Mouse (Mus musculus): Measurements from ENCODE around the gene Iqck. TPM values are rescaled to one million over a fixed set of nuclear protein-coding genes. Genes with fewer than 3 reads are reported as not detected.

The Iqck gene
- total RNA-seq, 4 experiments from 2014 or later = 2.8 to 5.7 (median 4.5) TPM

DNA sequence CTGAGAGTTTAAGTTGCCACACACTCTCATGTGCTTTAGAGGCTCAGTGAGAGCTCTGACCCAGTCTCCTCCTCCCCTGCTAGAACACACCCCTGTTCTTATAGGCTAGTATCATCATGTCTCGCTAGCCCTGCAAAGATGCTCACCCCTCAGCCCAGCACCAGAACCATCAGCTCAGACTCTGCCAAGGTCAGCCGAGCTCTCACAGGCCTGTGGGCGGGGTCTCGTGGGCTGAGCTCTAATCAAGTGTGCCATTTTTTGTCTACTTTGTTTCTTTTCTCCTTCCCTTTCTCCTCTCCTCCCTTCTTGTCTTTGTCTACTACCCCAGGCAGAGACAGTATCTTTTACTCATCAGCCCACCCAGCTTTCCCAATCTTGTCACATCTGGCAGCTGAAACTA, 130.2 kb downstream of the Iqck start:
- DNase-seq (ENCODE audit: low spot score in 2 of 2) = no peak

DNA sequence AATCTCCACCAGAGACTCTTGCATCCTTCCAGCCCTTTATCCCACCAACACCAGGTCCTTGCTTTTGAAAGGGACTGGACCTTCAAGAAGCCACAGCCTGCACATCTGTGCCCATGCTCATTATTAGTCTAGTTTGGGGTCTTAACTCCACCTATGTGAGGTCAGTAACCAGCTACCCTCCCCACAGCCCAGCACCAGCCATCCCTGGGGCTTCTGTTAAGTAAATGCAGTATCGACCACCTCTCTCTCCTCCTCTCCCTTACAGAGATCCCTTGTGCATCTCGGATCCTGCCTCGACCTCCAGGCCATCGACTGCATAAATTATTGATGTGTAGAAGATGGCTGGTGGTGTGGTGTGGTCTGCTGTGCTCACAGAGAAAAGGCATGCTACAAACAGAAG, 130.8 kb downstream of the Iqck start:
- DNase-seq (ENCODE audit: low spot score in 2 of 2) = no peak

DNA sequence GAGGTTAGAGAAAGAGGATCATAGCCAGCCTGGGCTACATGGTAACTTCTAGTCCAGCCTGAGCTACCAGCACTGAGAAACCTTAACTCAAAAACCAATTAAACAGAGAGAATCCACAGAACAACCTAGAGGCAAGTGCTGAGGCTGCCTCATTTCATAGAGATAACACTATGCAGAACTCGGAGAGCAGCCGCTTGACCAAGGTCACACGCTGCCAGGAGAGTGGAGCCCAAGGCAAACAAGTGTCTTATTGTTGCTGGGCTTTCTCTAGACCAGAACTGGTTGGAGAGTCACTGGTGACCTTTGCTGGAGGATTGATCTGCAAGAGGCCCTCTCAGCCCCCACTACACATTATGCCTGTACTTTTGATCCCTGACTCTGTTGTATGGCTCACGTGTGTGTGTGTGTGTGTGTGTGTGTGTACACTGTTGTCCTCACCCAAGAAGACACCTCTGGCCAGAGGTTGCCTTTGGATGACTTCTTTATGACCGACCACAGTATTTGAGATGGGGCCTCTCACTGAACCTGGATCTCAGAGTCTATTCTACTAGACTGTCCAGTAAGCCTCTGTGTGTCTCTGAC, 133.8 kb downstream of the Iqck start:
- DNase-seq (ENCODE audit: low spot score in 2 of 2) = no peak

DNA sequence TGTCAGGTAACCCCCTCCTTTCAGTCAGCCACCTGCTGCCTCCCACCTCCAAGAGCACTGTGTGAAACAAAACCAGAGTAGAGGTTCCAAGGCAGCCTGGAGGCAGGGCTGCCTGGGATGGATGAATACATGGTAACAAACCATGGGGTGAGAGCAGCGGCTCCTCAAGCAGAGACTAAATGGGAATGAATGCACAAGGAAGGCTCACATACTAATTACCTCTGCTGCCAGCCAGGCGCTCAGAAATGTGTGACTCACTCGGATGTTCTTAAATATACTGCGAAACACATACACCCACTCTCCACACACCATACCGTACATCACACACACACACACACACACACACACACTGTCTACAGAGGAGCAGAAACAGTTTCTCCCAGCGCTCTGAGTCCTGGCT, 134.7 kb downstream of the Iqck start:
- peak; percentile 66 to 69 for DNase-seq (ENCODE audit: low spot score in 2 of 2)

DNA sequence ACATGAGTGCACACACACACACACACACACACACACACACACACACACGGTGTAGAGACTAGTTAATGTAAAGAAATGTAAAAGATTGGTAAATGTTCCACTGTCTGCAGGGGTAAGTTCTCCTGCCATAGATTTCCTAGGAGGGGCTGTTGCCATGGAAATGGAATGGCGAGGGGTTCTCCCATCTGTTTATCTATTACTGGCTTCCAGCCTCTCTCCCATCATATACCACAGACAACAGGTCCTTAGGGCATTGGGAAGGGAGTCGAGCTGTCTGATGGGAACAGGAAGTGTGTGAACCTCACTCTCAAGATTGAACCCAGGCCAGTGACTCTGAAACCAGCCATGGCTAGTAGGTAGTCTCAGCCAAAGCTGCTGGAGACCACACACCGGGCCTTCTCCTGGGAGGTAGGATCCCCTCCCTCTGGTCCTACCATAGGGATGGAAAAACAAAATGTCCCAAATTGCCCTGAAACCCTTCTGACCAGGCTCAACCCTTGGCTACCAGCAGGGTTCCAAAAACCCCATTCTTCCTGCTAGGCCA, 135.9 kb downstream of the Iqck start:
- DNase-seq (ENCODE audit: low spot score in 2 of 2) = no peak

DNA sequence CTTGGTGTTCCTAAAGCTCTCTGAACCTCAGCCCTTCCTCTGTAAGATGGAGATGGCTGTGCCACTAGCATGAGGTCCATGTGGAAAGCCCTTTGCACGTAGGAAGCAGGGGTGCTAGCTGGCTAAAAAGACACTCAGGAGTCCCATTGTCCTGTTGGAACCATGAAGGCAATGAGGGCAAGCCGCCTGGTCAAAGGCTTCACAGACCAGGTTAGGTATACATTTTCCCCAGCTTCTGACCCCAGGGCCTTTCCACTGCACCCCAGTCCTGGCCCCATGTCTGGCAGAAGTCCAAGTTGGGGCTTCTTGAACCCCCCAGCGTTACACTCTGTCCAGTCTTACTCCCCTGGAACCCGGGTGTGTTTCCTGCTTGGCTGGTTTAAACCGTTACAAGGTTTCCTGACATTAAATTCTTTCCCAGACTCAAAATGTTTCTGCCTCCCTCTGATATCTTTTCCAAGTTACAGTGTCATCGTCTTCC, 136.6 kb downstream of the Iqck start:
- DNase-seq (ENCODE audit: low spot score in 2 of 2) = no peak

DNA sequence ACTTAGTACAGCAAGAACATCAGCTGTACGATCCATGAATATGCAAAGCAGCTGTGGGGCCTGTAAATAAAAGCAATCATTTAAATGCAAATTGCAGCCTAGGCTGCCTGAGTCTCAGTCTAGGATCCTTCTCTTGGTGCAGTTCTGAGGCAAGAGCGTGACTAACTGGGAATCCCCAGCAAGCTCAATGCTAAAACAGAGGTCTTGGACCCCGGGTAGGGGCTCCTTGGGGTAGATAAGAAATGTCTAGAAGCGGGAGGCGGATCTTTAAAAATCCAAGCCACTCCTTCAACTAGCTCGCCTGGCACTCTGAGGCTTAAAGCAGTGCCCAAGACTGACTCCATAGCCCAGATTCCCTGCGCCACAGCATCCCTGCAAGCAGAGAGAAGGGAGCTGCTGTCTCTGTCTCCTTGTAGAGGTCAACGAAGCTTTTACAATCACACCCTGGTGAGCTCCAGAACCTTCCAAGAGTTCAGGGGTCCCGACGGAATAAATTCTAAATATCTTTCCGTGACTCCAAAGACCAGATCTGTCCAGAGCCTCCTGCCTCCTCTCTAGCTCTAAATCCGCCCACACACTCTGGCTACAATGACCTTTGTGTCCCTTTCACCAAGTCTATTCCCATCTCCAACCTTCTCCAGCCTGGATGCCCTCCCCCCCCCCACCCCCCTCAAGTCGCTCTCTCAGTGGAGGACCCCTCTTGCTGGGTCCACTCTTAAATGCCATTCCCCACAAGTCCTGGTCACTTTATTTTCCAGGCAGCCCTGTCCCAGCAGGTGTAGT, 137.3 kb downstream of the Iqck start:
- DNase-seq (ENCODE audit: low spot score in 2 of 2) = no peak

DNA sequence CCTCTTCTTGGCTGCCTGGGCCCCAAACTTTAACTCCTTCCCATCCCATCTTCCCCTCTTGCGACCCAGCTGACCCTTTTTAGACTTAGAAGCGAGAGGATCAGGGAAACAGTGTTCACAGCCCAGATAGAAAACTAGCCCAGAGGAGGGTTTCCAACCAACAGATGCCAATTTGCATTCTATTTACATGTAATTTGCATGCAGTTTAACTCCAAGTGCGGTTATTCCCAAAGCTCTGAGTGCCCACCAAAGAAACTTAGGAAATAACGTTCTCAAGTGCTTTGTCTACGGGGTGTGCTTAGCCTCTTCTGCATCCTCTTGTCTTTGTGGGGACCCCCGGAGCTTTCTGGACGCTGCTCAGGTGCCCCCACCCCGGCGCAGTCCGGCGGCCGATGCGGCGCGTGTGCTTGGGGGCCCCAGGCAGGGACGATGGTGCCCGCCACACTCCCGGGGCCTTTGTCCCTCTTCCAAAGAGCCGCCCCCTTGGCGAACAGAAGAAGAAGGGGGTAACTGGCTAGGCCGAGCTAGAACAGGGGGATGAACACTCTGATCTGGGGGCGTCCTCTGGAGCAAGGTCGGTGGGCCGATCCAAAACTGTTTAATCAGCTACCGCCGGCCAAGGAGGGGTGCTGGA, 138.2 kb downstream of the Iqck start:
- no peak for DNase-seq (ENCODE audit: low spot score in 2 of 2)

DNA sequence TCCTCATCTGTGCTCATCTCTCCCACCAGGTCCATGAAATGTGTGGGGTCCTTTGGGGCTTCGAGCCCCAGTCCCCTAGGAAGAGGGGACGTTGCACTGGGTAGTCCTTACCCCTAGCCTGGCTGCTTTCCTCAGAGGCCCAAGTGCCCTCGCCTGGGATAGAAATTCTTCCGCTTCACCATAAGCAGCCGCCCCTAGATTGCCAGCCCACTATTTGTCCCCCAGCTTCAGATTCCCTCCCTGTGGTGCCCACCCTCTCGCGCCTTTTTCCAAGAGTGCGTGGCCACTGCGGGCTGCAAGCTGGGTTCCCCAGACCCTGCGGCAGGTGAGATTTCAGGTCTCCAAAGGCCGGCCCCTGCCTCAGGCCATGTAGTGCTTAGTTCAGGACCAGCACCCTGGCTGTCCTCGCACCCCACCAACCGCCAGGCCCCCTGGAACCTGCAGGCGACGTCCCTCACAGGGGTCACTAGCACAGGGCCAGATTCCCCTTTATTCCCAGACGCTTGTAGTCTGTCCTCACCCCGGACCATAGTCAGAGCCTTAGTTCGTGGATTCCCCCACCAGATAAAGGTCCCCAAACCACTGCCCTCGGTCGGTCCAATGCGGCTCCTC, 138.8 kb downstream of the Iqck start:
- DNase-seq (ENCODE audit: low spot score in 2 of 2) = no peak

DNA sequence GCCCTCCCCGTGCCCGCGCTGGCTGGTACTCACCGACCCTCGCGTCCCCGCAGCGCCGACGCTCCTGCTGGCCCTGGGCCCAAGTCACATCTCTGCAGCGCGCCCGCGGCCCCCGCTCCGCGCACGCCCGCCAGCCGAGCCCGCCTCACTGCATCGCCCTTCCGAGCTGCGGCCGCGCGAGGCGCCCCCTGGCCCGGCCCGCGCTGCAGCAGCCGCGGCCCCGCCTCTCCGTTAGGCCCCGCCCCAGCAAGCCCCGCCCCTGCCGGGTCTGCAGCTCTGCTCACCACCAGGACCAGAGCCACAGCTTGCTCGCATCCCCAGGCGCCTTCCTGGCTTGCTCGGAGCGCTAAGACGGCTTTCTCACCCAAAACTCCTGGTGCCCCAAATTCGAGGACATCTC, 139.5 kb downstream of the Iqck start, which contains the start of gene Gprc5b:
TSS of gene Gprc5b (minus strand) at position 205 of the 400 bp plus-strand sequence.
- DNase-seq (ENCODE audit: low spot score in 2 of 2) = peak in 1 of 2 experiments; percentile 71

DNA sequence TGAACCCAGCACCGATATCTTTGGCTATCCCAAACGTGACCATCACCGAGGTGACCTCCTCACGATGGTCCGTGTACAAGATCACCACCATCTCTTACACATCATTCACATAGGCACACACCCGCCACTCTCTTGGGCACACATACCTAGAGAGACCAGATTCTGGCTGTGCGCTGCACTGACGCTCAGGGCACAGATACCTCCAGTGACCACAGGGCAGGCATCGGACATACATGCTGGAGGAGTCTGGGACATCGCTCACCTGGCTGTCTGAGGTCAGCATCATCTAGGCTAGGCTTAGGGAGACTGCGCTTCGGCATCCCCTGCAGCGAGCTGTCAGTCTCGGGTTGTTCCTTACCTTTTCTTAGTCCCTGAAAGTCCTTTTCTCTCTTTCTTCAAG, 140.1 kb downstream of the Iqck start:
- DNase-seq (ENCODE audit: low spot score in 2 of 2) = no peak

DNA sequence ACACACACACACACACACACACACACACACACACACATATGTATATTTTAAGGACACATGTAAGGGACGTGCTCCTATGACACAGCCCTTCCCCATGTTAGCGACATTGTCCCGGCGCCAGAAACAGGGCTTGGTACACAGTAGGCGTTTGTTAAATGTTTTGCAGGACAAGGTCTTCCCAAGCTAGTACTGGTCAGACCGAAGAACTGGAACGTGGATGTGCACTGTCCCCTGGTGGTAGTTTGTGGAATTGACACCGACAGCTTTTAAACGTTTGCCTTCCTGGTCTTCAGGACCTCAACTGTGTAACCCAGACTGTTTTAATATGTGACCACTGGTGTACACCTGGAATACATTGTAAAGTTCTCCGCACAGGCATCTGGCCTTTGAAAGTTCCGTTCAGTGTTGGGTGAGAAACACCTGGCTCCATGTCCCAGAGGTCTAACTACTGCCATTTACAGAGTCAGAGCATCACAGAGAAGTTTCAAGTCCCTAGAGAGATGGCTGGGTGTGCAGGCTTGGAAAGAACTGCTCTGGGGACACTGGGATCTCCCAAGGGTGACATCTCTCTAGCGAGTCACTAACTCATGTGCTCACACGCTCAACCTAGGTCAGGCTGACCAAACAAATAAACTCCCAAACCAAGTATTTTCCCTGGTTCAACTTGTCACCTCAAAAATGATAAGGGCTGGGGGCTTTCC, 140.7 kb downstream of the Iqck start:
- peak; percentile 85 to 94 for DNase-seq (ENCODE audit: low spot score in 2 of 2)

DNA sequence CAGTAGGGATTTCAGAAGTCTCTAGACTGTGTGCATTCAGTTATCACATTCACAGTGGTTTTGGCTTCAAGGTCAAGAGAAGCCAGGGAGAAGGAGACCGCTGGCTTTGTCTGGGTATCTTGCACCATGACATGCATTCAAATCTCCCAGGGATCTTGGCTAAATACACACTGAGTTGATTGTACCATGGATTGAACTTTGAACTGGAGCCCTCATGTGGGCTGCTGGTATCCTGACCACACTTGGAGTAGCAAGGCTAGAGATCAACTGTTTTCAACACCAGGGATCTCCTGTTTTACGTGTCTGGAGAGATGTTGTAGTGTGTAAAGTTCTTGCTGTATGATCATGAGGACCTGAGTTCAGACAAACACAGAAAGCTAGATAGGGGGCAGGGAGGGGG, 144.3 kb downstream of the Iqck start:
- DNase-seq (ENCODE audit: low spot score in 2 of 2) = no peak

DNA sequence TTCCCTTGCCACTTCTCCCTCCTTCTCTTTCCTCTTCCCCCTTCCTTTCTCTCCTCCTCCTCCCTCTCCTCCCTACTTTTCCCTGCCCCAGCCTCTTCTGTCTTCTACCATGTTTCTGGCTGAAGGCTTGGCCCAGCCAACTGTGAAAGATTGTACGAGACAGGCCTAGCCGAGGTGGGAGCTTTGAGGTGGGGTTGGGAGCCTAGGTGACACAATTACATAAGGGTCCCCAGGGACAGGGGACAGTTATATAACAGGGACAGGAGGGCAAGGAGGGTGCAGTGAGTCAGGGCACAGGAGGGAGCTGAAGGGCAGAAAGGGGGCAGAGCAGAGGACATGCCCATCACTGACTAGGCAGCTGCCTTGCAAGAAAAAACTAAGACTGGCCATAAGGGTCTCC, 146.4 kb downstream of the Iqck start:
- DNase-seq (ENCODE audit: low spot score in 2 of 2) = no peak

DNA sequence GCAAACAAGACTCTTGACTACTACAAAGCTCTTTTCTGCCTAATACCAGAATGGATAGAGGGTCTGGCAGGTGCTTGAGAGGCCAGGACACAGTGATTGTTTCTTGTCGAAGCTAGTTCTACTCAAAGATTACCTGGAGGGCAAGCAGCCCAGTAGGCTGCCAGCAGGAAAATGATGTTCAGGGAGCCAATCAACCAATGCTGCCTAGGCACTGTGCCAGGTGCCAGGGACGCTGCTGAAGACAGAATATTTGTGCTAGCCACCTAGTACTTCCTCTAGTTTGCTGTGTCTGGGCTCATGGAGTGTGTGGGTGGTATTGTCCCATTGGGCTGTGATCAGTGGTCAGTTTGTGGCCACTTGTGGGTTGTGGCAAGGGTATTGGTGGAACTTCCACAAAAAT, 146.9 kb downstream of the Iqck start:
- DNase-seq (ENCODE audit: low spot score in 2 of 2) = no peak

DNA sequence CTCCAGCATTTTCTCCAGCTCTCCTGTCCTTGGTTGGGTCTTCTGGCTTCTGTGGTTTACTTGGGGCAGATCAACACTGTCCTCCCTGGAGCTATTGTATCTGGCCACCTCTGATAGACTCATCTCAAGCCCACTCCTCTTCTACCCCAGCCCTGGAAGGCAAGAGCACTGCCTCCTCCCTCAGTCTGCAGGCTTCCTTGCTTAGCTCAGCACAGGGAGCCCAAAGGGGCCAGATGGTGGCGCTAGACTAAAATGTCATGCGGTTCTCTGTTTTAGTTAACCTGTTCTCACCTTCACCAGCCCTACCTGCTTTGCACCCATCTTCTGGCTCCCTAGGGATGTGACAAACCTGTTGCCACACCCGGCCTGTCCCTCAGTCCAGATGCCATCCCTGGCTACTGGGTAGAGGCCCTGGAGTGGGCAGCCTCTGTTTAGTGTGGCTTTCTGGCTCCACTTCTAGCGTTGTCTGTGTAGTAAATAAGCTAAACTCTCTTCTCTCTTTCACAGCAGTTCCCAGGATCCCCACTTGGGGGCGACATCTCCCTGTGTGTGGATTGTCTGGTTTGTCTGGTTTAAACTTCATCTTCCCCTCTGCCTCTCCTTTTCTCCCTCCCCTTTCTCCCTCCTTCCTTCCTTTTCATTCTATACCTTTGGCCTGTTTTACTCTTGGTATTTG, 155.4 kb downstream of the Iqck start:
- peak; percentile 61 to 89 for DNase-seq (ENCODE audit: low spot score in 2 of 2)

DNA sequence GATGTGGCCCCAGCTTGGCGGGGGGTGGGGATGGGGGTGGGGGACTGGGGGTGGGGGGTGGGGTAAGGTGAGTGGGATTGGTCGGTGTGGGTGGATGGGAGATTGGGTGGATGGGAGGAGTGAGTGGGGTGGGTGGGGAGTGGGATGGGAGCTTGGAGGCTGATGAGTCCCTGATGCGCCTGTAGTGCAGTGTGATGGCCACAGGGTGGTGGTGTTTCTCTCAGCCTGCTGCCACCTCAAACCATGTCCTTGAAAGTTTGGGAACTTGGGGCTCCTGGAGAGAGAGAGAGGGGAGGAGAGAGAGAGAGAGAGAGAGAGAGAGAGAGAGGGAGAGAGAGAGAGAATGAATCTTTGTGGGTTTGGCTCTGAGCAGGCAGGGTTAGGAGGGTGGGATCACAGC, 160.2 kb downstream of the Iqck start:
- DNase-seq (ENCODE audit: low spot score in 2 of 2) = peak in 1 of 2 experiments; percentile 44

DNA sequence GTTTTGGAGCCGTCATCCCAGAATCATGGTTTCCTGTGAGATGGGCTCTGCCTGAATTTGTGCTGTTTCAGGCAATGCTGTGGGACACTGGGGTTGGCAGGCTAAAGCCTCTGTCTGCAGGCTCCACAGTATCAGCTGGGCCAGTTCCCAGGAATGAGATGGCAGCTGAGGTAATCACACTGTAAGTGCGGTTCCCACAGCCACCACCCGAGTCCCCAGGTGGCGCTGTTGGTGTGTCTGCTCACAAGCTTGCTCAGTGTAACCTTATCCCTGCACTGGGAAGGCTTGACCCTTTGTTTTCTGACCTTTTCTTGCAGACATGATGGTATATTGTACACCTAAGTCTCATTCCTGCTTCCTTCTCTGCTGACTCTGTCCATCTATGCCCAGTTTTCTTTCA, 164.0 kb downstream of the Iqck start:
- peak in 1 of 2 experiments; percentile 24 for DNase-seq (ENCODE audit: low spot score in 2 of 2)
